Mouse (Mus musculus) neural tube, embryonic 11.5 days (tissue): ENCODE data around the gene Fbln7. TPM values are rescaled to one million over a fixed set of nuclear protein-coding genes. Genes with fewer than 3 reads are reported as not detected.

Source experiments
- ATAC-seq: fragments of 200-750 bp; cut with Nextera tagmentation; 2 replicates; pipeline ENCODE4 v1.8.0; 2017; ENCODE audit warnings: moderate number of reproducible peaks, mild to moderate bottlenecking, moderate TSS enrichment, moderate library complexity; ENCODE audit not compliant: insufficient read depth, low FRiP score, low TSS enrichment
- DNase-seq: peaks from one replicate; pipeline ENCODE4 v3.0.0-alpha.2; 2015; ENCODE audit warnings: low spot score
- H3K27ac ChIP-seq: fragments of 300-500 bp; sonication (generic); 2 replicates; pipeline ENCODE4 v1.5.1; 2014; ENCODE audit warnings: low read depth, mild to moderate bottlenecking, low read length
- H3K27me3 ChIP-seq: fragments of 300-500 bp; sonication (generic); 2 replicates; pipeline ENCODE4 v1.6.1; 2014; ENCODE audit warnings: mild to moderate bottlenecking, low read length, mixed read lengths; ENCODE audit not compliant: control insufficient read depth, insufficient read depth
- H3K36me3 ChIP-seq: fragments of 300-500 bp; sonication (generic); 2 replicates; pipeline ENCODE4 v1.6.1; 2014; ENCODE audit warnings: mild to moderate bottlenecking, low read length, moderate library complexity, mixed read lengths; ENCODE audit not compliant: control insufficient read depth, insufficient read depth
- H3K4me1 ChIP-seq: fragments of 300-500 bp; sonication (generic); 2 replicates; pipeline ENCODE4 v1.6.1; 2014; ENCODE audit warnings: low read length, mixed read lengths; ENCODE audit not compliant: control insufficient read depth, insufficient read depth
- H3K4me2 ChIP-seq: fragments of 300-500 bp; sonication (generic); 2 replicates; pipeline ENCODE4 v1.6.1; 2014; ENCODE audit warnings: low read depth, mild to moderate bottlenecking, moderate library complexity
- H3K4me3 ChIP-seq: fragments of 300-500 bp; sonication (generic); 2 replicates; pipeline ENCODE4 v1.5.1; 2014; ENCODE audit warnings: low read depth, low read length
- H3K9ac ChIP-seq: fragments of 300-500 bp; sonication (generic); 2 replicates; pipeline ENCODE4 v1.6.1; 2014; ENCODE audit warnings: mild to moderate bottlenecking, low read length
- H3K9me3 ChIP-seq: fragments of 300-500 bp; sonication (generic); 2 replicates; pipeline ENCODE4 v1.6.1; 2016; ENCODE audit warnings: low read length; ENCODE audit not compliant: control insufficient read depth
- WGBS: fragments of 180-500 bp; shearing (Covaris S2); extraction: QIAGEN DNeasy Blood & Tissue Kit; methylation state at CpG from one replicate; pipeline ENCODE4 v1.1.7; 2014; 5-methylcytosine and 5-hydroxymethylcytosine counted together
- polyA plus RNA-seq: library from polyadenylated mRNA; unstranded; fragments of >200 nt; fragmentation: Nextera tagmentation; extraction: Ambion mirVana; gene quantifications from 2 replicates; pipeline ENCODE4 v1.2.1, GENCODE M21; 2014

Gene Fbln7
- polyA plus RNA-seq, 1 experiment from 2014 or later = 1.9 TPM

- DNase-seq (no peak), ATAC-seq (no peak)
- Histone ChIP-seq H3K27ac (no peak overlapping the region), H3K36me3 (no peaks in the 10 kb centered on the region), H3K9me3 (no peaks in the 10 kb centered on the region), H3K9ac (no peak overlapping the region), H3K27me3 (no peaks in the 10 kb centered on the region), H3K4me1 (no peaks in the 10 kb centered on the region), H3K4me2 (no peak overlapping the region), H3K4me3 (no peak overlapping the region)
- WGBS = 84% methylated on average over 8 of the region's 8 CpGs
Measured at GRCm38 (mm10) chr2:128885225-128885811, 22.5 kb downstream of the Fbln7 start.

- Histone ChIP-seq H3K4me3 (no peak overlapping the region), H3K27me3 (no peaks in the 10 kb centered on the region), H3K36me3 (no peaks in the 10 kb centered on the region), H3K9ac (no peak overlapping the region), H3K4me1 (peaks cover 3% of the 10 kb centered on the region; the same call in 1 of the 2 replicates), H3K9me3 (no peaks in the 10 kb centered on the region), H3K4me2 (no peak overlapping the region), H3K27ac (no peak overlapping the region)
- 63% methylated on average over 6 of the region's 6 CpGs for WGBS
- ATAC-seq (no peak), DNase-seq (no peak)
Measured at GRCm38 (mm10) chr2:128887866-128888550, 25.2 kb downstream of the Fbln7 start.

GRCm38 (mm10) chr2:128890661-128891335, 28.0 kb downstream of the Fbln7 start:
- ATAC-seq (no peak), DNase-seq (no peak)
- Histone ChIP-seq H3K4me2 (no peak overlapping the region), H3K36me3 (no peaks in the 10 kb centered on the region), H3K27me3 (no peaks in the 10 kb centered on the region), H3K4me3 (no peak overlapping the region), H3K9me3 (no peaks in the 10 kb centered on the region), H3K27ac (no peak overlapping the region), H3K4me1 (peaks cover 3% of the 10 kb centered on the region; the same call in 1 of the 2 replicates), H3K9ac (no peak overlapping the region)
- 91% methylated on average over 4 of the region's 4 CpGs for WGBS

- no peaks in the 10 kb centered on the region for H3K36me3 ChIP-seq
- ATAC-seq = no peak
Measured at GRCm38 (mm10) chr2:128892180-128892721, 29.5 kb downstream of the Fbln7 start.

GRCm38 (mm10) chr2:128902843-128903242, 40.1 kb downstream of the Fbln7 start:
- 83% methylated on average over 6 of the region's 6 CpGs for WGBS
- H3K4me1 ChIP-seq = no peaks in the 10 kb centered on the region
- no peak overlapping the region for H3K27ac ChIP-seq
- H3K36me3 ChIP-seq = no peaks in the 10 kb centered on the region
- H3K9me3 ChIP-seq = no peaks in the 10 kb centered on the region
- H3K27me3 ChIP-seq = no peaks in the 10 kb centered on the region
- no peak overlapping the region for H3K9ac ChIP-seq
- DNase-seq (no peak), ATAC-seq (no peak)
- H3K4me2 ChIP-seq = no peak overlapping the region
- H3K4me3 ChIP-seq = no peak overlapping the region

More at GRCm38 (mm10) chr2:128892180-128892721, 29.5 kb downstream of the Fbln7 start:
- Histone ChIP-seq H3K27ac (no peak overlapping the region), H3K27me3 (no peaks in the 10 kb centered on the region), H3K4me1 (peaks cover 3% of the 10 kb centered on the region; the same call in 1 of the 2 replicates), H3K9ac (no peak overlapping the region), H3K9me3 (no peaks in the 10 kb centered on the region), H3K4me3 (peak overlapping the region; percentile 21; the same call in 1 of the 2 replicates), H3K4me2 (peak overlapping the region; percentile 58)
- DNase-seq = peak; percentile 23
- 3% methylated on average over 33 of the region's 37 CpGs for WGBS

- H3K9ac ChIP-seq = no peak overlapping the region
- H3K36me3 ChIP-seq = no peaks in the 10 kb centered on the region
- no peaks in the 10 kb centered on the region for H3K27me3 ChIP-seq
- no peak for DNase-seq
- H3K9me3 ChIP-seq = no peaks in the 10 kb centered on the region
- no peak overlapping the region for H3K27ac ChIP-seq
- H3K4me2 ChIP-seq = no peak overlapping the region
- no peak for ATAC-seq
- H3K4me1 ChIP-seq = no peaks in the 10 kb centered on the region
- H3K4me3 ChIP-seq = no peak overlapping the region
- WGBS = 86% methylated on average over 3 of the region's 3 CpGs
Measured at GRCm38 (mm10) chr2:128903661-128904060, 40.9 kb downstream of the Fbln7 start.

- no peak for DNase-seq
- Histone ChIP-seq H3K4me3 (no peak overlapping the region), H3K36me3 (no peaks in the 10 kb centered on the region), H3K9ac (no peak overlapping the region), H3K4me1 (no peaks in the 10 kb centered on the region), H3K27me3 (no peaks in the 10 kb centered on the region), H3K27ac (no peak overlapping the region), H3K9me3 (no peaks in the 10 kb centered on the region), H3K4me2 (no peak overlapping the region)
- ATAC-seq = no peak
- WGBS = 84% methylated on average over 4 of the region's 4 CpGs
Measured at GRCm38 (mm10) chr2:128914978-128915377, 52.2 kb downstream of the Fbln7 start.

GRCm38 (mm10) chr2:128916528-128916927, 53.7 kb downstream of the Fbln7 start:
- no peak overlapping the region for H3K4me2 ChIP-seq
- H3K36me3 ChIP-seq = no peaks in the 10 kb centered on the region
- no peaks in the 10 kb centered on the region for H3K27me3 ChIP-seq
- H3K9me3 ChIP-seq = no peaks in the 10 kb centered on the region
- H3K27ac ChIP-seq = no peak overlapping the region
- 76% methylated on average over 3 of the region's 3 CpGs for WGBS
- no peak overlapping the region for H3K9ac ChIP-seq
- no peak overlapping the region for H3K4me3 ChIP-seq
- ATAC-seq (no peak), DNase-seq (no peak)
- H3K4me1 ChIP-seq = no peaks in the 10 kb centered on the region
